Mouse (Mus musculus): ENCODE data around the gene Pkig. TPM values are rescaled to one million over a fixed set of nuclear protein-coding genes. Genes with fewer than 3 reads are reported as not detected.
"Not testable (repeated sequence)": the region's sequence is repeated elsewhere in the genome, so short reads cannot be mapped to it uniquely, and the experiment has no call there.

Pkig gene
- polyA plus RNA-seq, 1 experiment from 2014 or later, result 145 TPM

DNA sequence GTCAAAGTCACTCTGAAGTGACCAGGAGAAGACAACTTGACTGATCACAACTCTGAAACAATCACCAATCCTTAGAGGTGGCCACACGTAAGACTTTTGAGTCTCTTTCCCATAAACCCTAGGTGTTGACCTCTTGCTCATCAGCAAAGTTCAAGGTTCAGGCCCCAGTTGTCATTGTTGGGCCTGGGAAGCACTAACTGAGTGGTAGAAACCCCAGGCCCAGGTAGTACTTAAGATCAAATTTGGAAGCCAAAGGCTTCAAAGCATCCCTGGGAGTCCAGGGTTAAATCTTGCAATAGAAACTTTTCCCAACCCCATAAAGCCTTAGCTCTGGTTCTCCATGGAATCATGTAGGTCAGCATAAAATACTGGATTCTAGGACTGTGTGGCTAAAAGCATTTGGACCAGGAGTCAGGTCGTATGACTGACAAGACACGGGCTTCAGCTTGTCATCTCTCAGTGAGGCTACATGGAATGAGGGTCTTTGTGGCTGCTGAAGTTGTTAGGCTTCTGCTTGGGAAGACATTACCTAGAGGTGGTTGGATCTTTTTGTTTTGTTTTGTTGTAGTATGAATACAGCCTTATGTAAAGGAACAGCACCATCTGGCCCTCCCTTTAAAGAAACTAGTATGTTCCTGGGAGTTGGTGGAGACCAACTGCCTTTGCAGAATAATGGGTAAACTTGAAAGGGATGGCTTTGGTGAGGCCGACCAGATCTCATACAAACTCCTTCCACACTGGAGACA is 42.1 kb upstream of the Pkig start:
- Histone ChIP-seq H3K9me3 (ENCODE audit: low read depth, low read length) (peaks cover 3% of the 10 kb centered on the region; the same call in 1 of the 2 replicates), H3K36me3 (ENCODE audit: insufficient read depth) (peaks cover 90% of the 10 kb centered on the region), H3K4me2 (no peak overlapping the region), H3K4me3 (ENCODE audit: low read depth, low read length) (no peak overlapping the region), H3K27ac (ENCODE audit: low read depth) (no peak overlapping the region), H3K27me3 (ENCODE audit: insufficient read depth, low read length) (no peaks in the 10 kb centered on the region), H3K9ac (no peak overlapping the region), H3K4me1 (ENCODE audit: insufficient read depth) (no peaks in the 10 kb centered on the region)
- no peak for TF ChIP-seq CTCF (IDR thresholded peaks at IDR 0.05; ENCODE audit: low read depth)
- DNase-seq (no peak), ATAC-seq (ENCODE audit: insufficient read depth) (no peak)
- 91% methylated on average over 4 of the region's 4 CpGs for WGBS

DNA sequence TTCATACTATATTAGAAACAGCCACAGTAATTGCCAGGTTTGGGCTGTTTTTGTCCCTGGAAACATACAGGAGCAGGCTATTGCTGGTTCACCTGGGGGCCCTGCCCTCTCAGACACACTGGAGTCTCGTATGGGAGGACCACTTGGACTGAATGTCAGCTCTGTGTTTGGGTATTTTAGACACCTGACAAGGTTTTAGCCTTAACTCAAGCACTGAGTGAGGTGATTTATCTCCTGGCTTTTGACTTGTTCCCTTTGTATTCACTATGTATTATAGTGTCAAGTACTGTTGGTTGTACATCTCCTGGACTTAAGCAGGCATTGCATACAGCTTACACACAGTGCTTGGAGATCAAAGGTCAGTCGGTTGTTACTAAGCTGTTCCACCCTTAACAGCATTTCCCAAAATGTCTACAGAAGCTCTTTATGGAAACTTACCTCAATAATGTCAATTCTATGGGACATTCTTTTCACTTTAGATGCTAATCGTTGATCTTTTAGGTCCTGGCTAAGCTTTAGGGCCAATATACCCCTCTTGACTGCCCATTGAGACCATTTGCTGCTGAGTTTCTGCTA is 41.4 kb upstream of the Pkig start:
- no peak overlapping the region for H3K4me3 ChIP-seq (ENCODE audit: low read depth, low read length)
- peaks cover 93% of the 10 kb centered on the region for H3K36me3 ChIP-seq (ENCODE audit: insufficient read depth)
- no peak overlapping the region for H3K9ac ChIP-seq
- no peak overlapping the region for H3K27ac ChIP-seq (ENCODE audit: low read depth)
- no peak for DNase-seq
- no peaks in the 10 kb centered on the region for H3K27me3 ChIP-seq (ENCODE audit: insufficient read depth, low read length)
- 78% methylated on average over 3 of the region's 3 CpGs for WGBS
- ATAC-seq (ENCODE audit: insufficient read depth), result no peak
- TF ChIP-seq CTCF (IDR thresholded peaks at IDR 0.05; ENCODE audit: low read depth), result no peak
- no peak overlapping the region for H3K4me2 ChIP-seq
- H3K4me1 ChIP-seq (ENCODE audit: insufficient read depth), result no peaks in the 10 kb centered on the region
- peaks cover 3% of the 10 kb centered on the region; the same call in 1 of the 2 replicates for H3K9me3 ChIP-seq (ENCODE audit: low read depth, low read length)

- no peaks in the 10 kb centered on the region for H3K27me3 ChIP-seq (ENCODE audit: insufficient read depth, low read length)
- no peak for TF ChIP-seq CTCF (IDR thresholded peaks at IDR 0.05; ENCODE audit: low read depth)
- no peak overlapping the region for H3K4me3 ChIP-seq (ENCODE audit: low read depth, low read length)
- ATAC-seq (ENCODE audit: insufficient read depth) (no peak), DNase-seq (no peak)
- no peaks in the 10 kb centered on the region for H3K4me1 ChIP-seq (ENCODE audit: insufficient read depth)
- peaks cover 3% of the 10 kb centered on the region; the same call in 1 of the 2 replicates for H3K9me3 ChIP-seq (ENCODE audit: low read depth, low read length)
- peaks cover 93% of the 10 kb centered on the region for H3K36me3 ChIP-seq (ENCODE audit: insufficient read depth)
- H3K9ac ChIP-seq, result no peak overlapping the region
- 77% methylated on average over 3 of the region's 3 CpGs for WGBS
- no peak overlapping the region for H3K4me2 ChIP-seq
- no peak overlapping the region for H3K27ac ChIP-seq (ENCODE audit: low read depth)
These were observed 40.8 kb upstream of the Pkig start for GRCm38 (mm10) chr2:163617232-163617863.

DNA sequence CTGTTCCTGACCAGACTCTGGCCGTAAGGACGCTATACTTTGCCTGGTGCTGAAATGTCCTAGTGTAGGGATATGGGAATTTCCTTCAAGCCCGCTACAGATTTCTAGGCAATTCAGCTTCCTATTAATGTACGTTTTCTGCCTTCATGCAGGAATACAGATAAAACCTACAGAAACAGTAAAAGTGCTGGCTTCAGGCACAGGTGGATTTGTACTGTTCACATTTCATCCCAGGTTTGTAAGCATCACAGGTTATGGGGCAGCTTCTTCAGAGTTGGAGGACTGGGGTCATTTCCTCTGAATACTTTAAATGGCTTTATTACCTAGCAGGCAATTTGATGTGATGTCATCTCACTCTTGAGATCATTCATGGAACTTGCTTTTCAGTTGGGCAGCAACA is 40.3 kb upstream of the Pkig start:
- Histone ChIP-seq H3K4me2 (no peak overlapping the region), H3K27ac (ENCODE audit: low read depth) (no peak overlapping the region), H3K9me3 (ENCODE audit: low read depth, low read length) (peaks cover 3% of the 10 kb centered on the region; the same call in 1 of the 2 replicates), H3K4me1 (ENCODE audit: insufficient read depth) (no peaks in the 10 kb centered on the region), H3K4me3 (ENCODE audit: low read depth, low read length) (no peak overlapping the region), H3K27me3 (ENCODE audit: insufficient read depth, low read length) (no peaks in the 10 kb centered on the region), H3K36me3 (ENCODE audit: insufficient read depth) (peaks cover 93% of the 10 kb centered on the region), H3K9ac (no peak overlapping the region)
- ATAC-seq (ENCODE audit: insufficient read depth) (no peak), DNase-seq (no peak)
- 84% methylated on average over 4 of the region's 4 CpGs for WGBS
- TF ChIP-seq CTCF (IDR thresholded peaks at IDR 0.05; ENCODE audit: low read depth), result no peak

- ATAC-seq (ENCODE audit: insufficient read depth) (peak; percentile 63), DNase-seq (peak; percentile 53)
- Histone ChIP-seq H3K9ac (no peak overlapping the region), H3K4me1 (ENCODE audit: insufficient read depth) (no peaks in the 10 kb centered on the region), H3K27ac (ENCODE audit: low read depth) (no peak overlapping the region), H3K36me3 (ENCODE audit: insufficient read depth) (peaks cover 90% of the 10 kb centered on the region), H3K4me2 (no peak overlapping the region), H3K4me3 (ENCODE audit: low read depth, low read length) (no peak overlapping the region), H3K27me3 (ENCODE audit: insufficient read depth, low read length) (no peaks in the 10 kb centered on the region), H3K9me3 (ENCODE audit: low read depth, low read length) (no peaks in the 10 kb centered on the region)
- whole genome bisulfite sequencing, result 67% methylated on average over 8 of the region's 8 CpGs
- TF ChIP-seq CTCF (IDR thresholded peaks at IDR 0.05; ENCODE audit: low read depth), result no peak
These were observed 37.7 kb upstream of the Pkig start for GRCm38 (mm10) chr2:163620451-163620850.

DNA sequence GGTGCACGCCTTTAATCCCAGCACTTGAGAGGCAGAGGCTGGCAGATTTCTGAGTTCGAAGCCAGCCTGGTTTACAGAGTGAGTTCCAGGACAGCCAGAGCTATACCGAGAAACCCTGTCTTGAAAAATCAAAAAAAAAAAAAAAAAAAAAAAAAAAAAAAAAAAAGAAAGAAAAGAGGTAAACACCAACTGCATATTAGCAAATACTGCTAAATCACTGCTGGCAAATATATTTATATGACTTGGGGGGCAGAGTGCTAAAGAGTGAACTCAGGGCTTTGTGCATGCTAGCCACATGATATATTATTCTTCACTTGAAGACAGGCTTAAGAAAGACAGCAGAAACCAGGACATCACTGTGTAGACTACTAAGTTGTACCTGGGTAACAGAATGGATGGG is 36.8 kb upstream of the Pkig start:
- not testable (repeated sequence) for H3K27ac ChIP-seq (ENCODE audit: low read depth); DNase-seq; H3K9ac ChIP-seq; H3K4me3 ChIP-seq (ENCODE audit: low read depth, low read length); H3K4me1 ChIP-seq (ENCODE audit: insufficient read depth); H3K9me3 ChIP-seq (ENCODE audit: low read depth, low read length); H3K4me2 ChIP-seq; ATAC-seq (ENCODE audit: insufficient read depth); H3K27me3 ChIP-seq (ENCODE audit: insufficient read depth, low read length)
- H3K36me3 ChIP-seq (ENCODE audit: insufficient read depth), result peaks cover 90% of the 10 kb centered on the region
- 87% methylated on average over 3 of the region's 3 CpGs for WGBS

GRCm38 (mm10) chr2:163631223-163631622 is 27.0 kb upstream of the Pkig start:
- Histone ChIP-seq H3K4me3 (ENCODE audit: low read depth, low read length) (no peak overlapping the region), H3K36me3 (ENCODE audit: insufficient read depth) (peaks cover 86% of the 10 kb centered on the region), H3K4me1 (ENCODE audit: insufficient read depth) (no peaks in the 10 kb centered on the region), H3K27me3 (ENCODE audit: insufficient read depth, low read length) (no peaks in the 10 kb centered on the region), H3K9me3 (ENCODE audit: low read depth, low read length) (no peaks in the 10 kb centered on the region), H3K9ac (no peak overlapping the region), H3K4me2 (no peak overlapping the region), H3K27ac (ENCODE audit: low read depth) (no peak overlapping the region)
- DNase-seq, result no peak
- no peak for TF ChIP-seq CTCF (IDR thresholded peaks at IDR 0.05; ENCODE audit: low read depth)
- WGBS, result 89% methylated on average over 4 of the region's 4 CpGs
- no peak for ATAC-seq (ENCODE audit: insufficient read depth)
